Mouse (Mus musculus) erythroblast, embryonic 14.5 days (primary cell): ENCODE measurements around the gene Icmt. TPM values are rescaled to one million over a fixed set of nuclear protein-coding genes. Genes with fewer than 3 reads are reported as not detected.

Experiments used
- H3K27me3 ChIP-seq: 2 replicates; pipeline ENCODE4 v1.6.1; 2012; ENCODE audit warnings: inconsistent platforms; ENCODE audit not compliant: control insufficient read depth
- H3K36me3 ChIP-seq: 2 replicates; pipeline ENCODE4 v1.6.1; 2012; ENCODE audit warnings: mild to moderate bottlenecking, inconsistent platforms; ENCODE audit not compliant: control insufficient read depth
- H3K4me1 ChIP-seq: 2 replicates; pipeline ENCODE4 v1.6.1; 2012; ENCODE audit warnings: inconsistent platforms; ENCODE audit not compliant: control insufficient read depth
- H3K4me3 ChIP-seq: replicated peaks from 2 replicates; pipeline ENCODE3; 2012; ENCODE audit warnings: moderate library complexity, mild to moderate bottlenecking, inconsistent platforms
- H3K9me3 ChIP-seq: 2 replicates; pipeline ENCODE4 v1.6.1; 2012; ENCODE audit warnings: low read length, inconsistent platforms, mixed read lengths; ENCODE audit not compliant: control insufficient read depth
- GATA1 ChIP-seq: IDR thresholded peaks from 2 replicates; pipeline ENCODE4 v1.6.1; 2012; ENCODE audit warnings: low read length, inconsistent platforms, mixed read lengths
- TAL1 ChIP-seq: IDR thresholded peaks from 3 replicates; pipeline ENCODE4 v1.6.1; 2012; ENCODE audit warnings: low read length, inconsistent platforms, mixed read lengths
- polyA plus RNA-seq: library from polyadenylated mRNA; stranded (reverse); fragments of >175 nt; gene quantifications from 2 replicates; pipeline ENCODE4 v1.2.3, GENCODE M21; 2012

The Icmt gene
- polyA plus RNA-seq, 1 experiment, result 1.6 TPM

DNA sequence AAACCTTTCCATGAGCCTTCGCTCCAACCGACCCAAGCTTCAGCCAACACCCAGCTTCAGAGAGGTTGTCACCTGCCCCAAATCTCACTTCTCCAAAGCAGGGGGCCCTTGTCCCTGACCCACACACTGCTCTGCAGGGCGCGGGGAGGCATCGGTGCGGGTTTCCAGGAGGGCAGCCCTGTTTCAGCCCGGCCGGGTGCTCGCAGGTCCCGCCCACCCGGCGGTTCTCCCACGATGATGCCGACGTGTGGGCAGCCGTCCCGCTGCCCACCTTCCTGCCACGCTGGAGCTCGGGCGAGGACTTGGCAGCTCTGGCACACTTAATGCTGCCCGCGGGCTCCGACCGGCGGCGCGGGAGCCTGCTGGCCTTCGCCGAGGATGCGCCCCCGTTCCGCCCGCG lies 14.3 kb upstream of the Icmt start:
- Histone ChIP-seq H3K4me1 (peaks cover 20% of the 10 kb centered on the region), H3K27me3 (peaks cover 77% of the 10 kb centered on the region), H3K4me3 (no peak overlapping the region), H3K36me3 (no peaks in the 10 kb centered on the region), H3K9me3 (peaks cover 2% of the 10 kb centered on the region; the same call in 1 of the 2 replicates)
- TF ChIP-seq GATA1, result no peak

DNA sequence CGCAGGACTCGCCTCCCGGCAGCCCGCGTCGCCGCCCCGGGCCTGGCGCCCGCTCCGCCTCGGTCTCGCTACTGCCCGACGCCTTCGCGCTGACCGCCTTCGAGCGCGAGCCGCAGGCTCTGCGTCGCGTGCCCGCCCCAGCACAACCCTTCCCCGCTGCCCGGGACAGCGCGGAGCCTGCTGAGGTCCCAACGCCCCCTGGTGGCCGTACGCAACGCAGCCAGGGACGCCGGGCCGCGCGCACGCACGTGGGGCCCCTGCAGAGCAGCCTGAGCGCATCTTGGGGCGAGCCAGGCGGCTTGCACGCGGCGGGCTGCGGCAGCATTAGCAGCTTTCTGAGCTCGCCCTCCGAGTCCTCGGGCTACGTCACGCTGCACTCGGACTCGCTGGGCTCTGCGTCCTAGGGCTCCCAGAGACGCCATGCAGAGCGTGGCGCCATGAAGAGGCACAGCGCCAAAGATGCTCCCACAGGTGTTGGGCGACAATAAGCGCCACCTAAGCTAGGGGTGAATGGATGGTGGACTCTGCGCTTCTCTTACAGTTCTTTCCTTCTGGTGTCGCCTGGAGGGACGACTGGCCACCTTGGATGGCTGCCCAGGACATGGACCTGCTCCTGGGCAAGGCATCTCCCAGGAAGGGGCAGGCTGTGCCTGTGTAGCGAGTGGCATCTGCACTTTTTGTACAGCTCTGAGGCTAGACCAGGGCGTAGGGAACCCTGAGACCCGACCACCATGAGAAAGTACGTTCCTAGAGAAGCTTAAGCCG lies 13.7 kb upstream of the Icmt start:
- H3K36me3 ChIP-seq, result no peaks in the 10 kb centered on the region
- TF ChIP-seq GATA1 (no peak), TAL1 (no peak)
- no peak overlapping the region for H3K4me3 ChIP-seq
- H3K27me3 ChIP-seq, result peaks cover 84% of the 10 kb centered on the region
- peaks cover 20% of the 10 kb centered on the region for H3K4me1 ChIP-seq
- H3K9me3 ChIP-seq, result peaks cover 2% of the 10 kb centered on the region; the same call in 1 of the 2 replicates

DNA sequence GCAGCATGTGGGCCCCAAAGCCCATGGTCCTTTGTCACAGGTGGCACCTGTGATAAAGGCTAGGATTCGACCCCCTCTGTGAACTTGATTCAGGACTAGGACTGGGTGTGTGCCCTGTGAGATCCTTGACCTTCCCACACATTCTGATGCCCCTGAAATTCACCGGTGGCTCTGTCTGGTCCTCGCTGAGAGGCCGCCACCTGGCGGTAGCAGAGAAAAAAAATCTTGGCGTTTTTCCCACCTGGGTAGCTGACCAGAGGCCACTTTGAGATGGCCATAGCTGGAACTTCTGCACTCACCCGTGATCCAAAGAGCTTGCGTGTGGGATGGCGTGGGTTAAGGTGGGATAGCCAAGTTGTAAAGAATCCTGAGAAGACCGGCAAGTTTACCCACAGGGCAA lies 11.5 kb upstream of the Icmt start:
- H3K36me3 ChIP-seq, result no peaks in the 10 kb centered on the region
- H3K4me3 ChIP-seq, result no peak overlapping the region
- TF ChIP-seq GATA1 (no peak), TAL1 (no peak)
- H3K9me3 ChIP-seq, result peaks cover 8% of the 10 kb centered on the region; the same call in 1 of the 2 replicates
- H3K27me3 ChIP-seq, result peaks cover 93% of the 10 kb centered on the region
- H3K4me1 ChIP-seq, result peaks cover 20% of the 10 kb centered on the region

DNA sequence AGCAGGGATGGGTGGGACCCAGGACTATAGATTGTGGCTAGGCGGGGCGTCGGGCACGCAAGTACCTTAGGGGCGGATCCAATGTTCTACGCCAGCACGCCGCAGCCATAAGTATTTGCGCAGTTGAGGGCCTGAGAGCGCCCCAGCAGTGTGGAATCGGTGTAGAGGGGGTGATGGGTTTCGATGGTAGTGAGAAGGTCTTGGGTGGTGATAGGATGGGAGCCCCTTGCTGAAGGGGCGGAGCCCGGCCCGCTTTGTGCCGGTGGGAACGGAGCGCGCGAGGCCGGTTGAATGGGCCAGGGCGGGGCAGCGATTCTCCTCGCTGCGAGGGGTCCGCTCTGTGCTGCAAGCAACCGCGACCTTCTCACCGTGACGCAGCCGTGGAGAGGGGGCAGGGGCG lies 10.8 kb upstream of the Icmt start:
- TF ChIP-seq GATA1 (no peak), TAL1 (no peak)
- Histone ChIP-seq H3K36me3 (no peaks in the 10 kb centered on the region), H3K9me3 (peaks cover 8% of the 10 kb centered on the region; the same call in 1 of the 2 replicates), H3K4me3 (no peak overlapping the region), H3K27me3 (peaks cover 93% of the 10 kb centered on the region), H3K4me1 (peaks cover 20% of the 10 kb centered on the region)

DNA sequence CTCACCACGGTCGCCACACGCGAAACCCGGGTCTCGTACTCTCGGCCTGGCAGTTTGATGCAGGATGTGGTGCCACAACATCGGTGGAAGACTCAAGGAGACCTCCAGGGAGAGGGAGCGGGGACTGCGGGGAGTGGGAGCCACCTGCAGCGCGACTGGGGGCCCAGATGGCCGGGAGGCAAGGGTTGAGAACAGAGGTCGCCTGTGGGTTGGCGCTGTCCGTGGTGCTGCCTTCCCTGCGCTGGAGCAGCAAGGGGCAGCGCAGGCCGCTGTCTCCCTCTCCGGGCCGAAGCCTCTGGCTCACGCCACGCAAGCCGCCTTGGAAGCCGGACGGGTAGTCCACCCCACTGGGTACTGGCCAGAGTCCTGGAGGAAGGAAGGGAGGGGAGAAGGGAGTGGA lies 10.1 kb upstream of the Icmt start:
- peaks cover 8% of the 10 kb centered on the region; the same call in 1 of the 2 replicates for H3K9me3 ChIP-seq
- no peaks in the 10 kb centered on the region for H3K36me3 ChIP-seq
- TF ChIP-seq TAL1 (no peak), GATA1 (no peak)
- H3K4me1 ChIP-seq, result peaks cover 20% of the 10 kb centered on the region
- peaks cover 93% of the 10 kb centered on the region for H3K27me3 ChIP-seq
- H3K4me3 ChIP-seq, result no peak overlapping the region

DNA sequence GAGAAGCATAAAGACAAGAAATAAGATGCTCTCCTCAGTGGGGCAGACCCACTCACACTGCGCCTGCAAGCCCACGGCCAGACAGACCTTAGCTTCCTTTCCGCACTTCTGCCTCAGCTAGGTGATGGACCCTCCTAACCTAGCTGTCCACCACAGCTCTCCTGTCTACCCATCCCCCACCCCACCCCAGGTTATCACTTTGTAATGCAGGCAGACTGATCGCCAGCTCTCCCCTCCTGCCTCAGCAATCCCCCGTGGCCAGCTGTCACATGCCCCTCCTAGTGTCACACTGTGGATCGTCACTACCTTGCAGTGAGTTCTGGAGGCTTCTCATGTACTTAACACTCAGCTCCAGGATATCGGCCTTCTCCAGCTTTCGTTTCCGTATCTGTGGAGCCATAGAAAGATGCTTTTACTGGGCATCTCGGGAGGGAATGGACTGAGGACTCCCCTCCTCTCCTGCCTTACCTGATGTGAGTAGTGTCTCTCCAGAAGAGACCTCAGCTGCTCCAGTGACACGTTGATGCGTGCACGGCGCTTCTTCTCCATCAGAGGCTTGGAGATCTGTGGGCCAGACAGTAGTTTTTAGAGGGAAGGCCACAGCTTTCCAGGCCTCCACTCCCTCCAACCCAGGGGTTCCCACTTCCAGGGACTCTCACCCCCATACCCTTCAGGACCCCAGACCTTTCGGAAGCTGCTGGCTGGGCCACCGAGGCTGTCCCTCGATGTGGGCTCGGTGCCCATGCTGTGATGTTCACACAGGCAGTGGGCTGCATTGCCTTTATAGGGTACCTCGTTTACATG lies 9.5 kb upstream of the Icmt start:
- H3K9me3 ChIP-seq, result peaks cover 8% of the 10 kb centered on the region; the same call in 1 of the 2 replicates
- H3K36me3 ChIP-seq, result no peaks in the 10 kb centered on the region
- peaks cover 20% of the 10 kb centered on the region for H3K4me1 ChIP-seq
- H3K27me3 ChIP-seq, result peaks cover 93% of the 10 kb centered on the region
- H3K4me3 ChIP-seq, result no peak overlapping the region
- TF ChIP-seq TAL1 (no peak), GATA1 (no peak)

DNA sequence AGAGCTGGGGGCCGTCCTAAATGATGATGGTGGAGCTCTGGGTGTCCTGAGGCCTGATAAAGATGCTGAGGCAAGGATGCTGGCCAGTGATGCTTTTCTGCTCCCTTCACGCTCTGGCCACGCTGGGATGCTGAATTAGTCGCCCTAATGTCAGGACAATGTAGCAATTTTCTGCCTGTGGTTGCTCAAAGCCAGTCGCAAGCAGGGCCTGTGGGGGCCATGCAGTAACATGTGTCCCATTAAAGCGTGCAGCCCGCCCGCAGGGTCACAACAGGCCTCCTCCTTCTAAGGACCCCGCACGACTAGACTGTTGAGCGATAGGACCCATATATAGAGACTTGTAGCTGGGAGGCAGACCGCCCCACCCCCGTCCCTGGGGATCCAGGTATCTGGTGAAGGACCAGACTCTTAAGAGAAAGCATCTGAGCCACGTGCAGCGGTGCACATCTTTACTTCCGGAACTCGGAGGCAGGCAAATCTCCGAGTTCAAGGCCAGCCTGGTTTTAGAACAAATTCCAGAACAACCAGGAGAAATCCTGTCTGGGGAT lies 8.6 kb upstream of the Icmt start:
- Histone ChIP-seq H3K4me1 (peaks cover 12% of the 10 kb centered on the region), H3K9me3 (peaks cover 6% of the 10 kb centered on the region; the same call in 1 of the 2 replicates), H3K36me3 (no peaks in the 10 kb centered on the region), H3K4me3 (no peak overlapping the region), H3K27me3 (peaks cover 93% of the 10 kb centered on the region)
- TF ChIP-seq GATA1 (no peak), TAL1 (no peak)

DNA sequence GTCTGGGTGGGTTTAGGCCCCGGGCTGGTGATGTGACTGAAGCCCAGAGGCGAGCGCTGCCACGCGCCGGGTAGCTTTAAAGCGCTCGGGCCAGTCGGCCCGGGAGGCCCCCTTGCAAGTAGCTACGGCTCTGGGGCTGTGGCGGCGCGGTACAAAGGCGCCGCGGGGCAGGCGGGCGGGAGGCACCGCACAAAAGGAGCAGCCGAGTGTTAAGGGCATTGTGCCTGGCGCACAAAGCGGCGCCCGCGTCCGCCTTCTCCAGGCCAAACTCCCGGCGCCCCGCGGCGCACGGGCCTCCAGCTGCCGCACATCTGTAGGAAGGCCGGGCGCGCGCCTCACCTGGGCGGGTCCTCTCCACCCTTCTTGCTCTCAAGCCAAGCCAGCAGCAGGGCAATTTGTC lies 6.6 kb upstream of the Icmt start:
- H3K4me1 ChIP-seq, result peaks cover 14% of the 10 kb centered on the region
- H3K27me3 ChIP-seq, result peaks cover 82% of the 10 kb centered on the region
- no peak overlapping the region for H3K4me3 ChIP-seq
- peaks cover 6% of the 10 kb centered on the region; the same call in 1 of the 2 replicates for H3K9me3 ChIP-seq
- TF ChIP-seq GATA1 (no peak), TAL1 (no peak)
- no peaks in the 10 kb centered on the region for H3K36me3 ChIP-seq

DNA sequence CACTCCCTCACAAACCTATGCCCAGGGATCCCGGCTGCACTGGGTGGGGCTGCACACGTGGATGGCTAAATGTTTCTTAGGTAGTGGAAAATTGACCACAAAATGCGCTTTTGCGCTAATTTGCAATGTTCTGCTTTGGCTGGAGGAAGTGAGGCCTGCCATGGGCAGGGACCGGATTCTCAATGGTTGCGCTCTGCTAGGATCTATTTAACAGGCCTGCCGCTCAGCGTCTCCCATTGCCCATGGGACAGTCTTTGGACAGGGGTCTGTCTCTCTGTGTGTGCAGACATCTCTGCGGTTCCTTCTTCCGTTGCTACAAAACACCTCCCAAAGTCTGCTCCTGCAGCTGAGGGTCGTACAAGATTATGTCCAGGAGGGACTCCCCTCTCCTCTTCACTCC lies 6.0 kb upstream of the Icmt start:
- Histone ChIP-seq H3K9me3 (peaks cover 6% of the 10 kb centered on the region; the same call in 1 of the 2 replicates), H3K4me3 (no peak overlapping the region), H3K27me3 (peaks cover 76% of the 10 kb centered on the region), H3K36me3 (no peaks in the 10 kb centered on the region), H3K4me1 (peaks cover 19% of the 10 kb centered on the region)
- no peak for TF ChIP-seq TAL1
- no peak for TF ChIP-seq GATA1
